Mouse (Mus musculus) lung, postnatal 10 days (tissue): ENCODE measurements around the gene Hmces.

Source experiments
- DNase-seq: peaks from one replicate; pipeline ENCODE4 v3.0.0; 2021

Gene Hmces

DNA sequence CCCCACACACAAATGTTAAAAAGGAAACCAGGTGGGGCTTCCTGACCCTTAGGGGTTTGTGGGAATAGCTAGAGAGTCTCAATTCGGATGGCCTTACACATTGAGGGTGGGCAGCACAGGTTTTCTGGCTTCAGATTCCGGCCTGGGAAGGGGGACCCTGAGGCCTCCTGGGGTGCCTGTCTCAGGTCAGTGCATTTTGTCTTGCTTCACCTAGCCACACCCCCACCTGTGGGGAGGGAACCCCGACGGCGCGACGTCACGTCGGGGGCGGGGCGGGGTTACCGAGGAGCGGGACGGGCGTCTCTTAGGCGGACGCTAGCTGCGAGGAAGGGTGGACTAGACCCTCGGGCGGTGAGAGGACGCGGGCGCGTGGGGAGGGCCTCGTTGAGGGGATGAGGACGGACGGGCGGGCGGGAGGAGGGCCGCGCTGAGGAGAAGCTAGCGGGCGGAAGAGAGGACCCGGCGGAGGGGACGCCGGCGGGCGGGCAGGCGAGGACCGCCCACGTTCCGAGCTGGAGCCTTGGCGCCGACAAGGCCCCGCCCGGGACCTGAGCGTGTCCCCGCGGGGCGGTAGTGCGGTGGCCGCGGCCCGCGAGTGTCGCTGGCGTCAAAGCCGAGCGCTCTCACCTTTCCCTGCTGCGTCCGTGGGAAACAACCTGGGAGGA is at the start of gene Hmces:
TSS of gene Hmces (plus strand) at position 275 of the 665 bp plus-strand sequence.
- DNase-seq: peak; percentile 76

DNA sequence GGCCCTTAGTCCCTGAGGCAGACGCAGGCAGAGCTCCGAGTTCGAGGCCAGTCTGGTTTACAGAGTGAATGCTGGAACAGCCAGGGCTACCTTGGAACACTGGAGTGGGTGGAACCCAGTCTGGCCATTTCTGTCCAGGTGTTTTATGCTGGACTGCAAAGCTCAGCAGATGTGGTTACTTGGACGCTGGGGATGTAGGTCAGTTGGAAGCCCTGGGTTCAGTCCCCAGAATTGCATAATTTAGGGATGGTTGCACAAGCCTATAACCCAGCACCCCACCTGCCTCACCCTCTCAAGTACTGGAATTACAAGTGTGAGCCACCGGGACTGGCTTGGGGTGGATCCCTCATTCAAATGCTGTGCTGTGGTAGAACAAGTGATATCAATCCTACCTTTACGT is 47.5 kb upstream of the Hmces start:
- no peak for DNase-seq

DNA sequence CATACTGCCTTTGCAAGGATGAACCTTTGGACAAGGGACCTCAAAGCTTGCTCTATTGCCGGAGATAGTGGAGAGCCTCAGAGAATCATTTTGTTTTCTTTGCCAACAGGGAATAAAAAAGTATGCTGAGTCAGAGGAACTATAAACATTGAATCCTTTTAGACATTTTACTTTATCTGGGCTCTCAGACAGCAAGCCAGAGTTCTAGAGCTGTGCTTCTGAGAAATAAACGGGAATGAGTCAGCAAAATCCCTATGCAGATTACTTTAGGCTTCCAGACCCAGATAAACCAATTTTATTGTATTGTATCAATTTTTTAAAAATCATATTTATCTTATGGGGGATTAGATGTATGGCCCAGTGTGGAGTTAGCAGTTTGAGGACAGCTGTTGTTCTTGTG is 46.5 kb upstream of the Hmces start:
- DNase-seq: no peak

DNA sequence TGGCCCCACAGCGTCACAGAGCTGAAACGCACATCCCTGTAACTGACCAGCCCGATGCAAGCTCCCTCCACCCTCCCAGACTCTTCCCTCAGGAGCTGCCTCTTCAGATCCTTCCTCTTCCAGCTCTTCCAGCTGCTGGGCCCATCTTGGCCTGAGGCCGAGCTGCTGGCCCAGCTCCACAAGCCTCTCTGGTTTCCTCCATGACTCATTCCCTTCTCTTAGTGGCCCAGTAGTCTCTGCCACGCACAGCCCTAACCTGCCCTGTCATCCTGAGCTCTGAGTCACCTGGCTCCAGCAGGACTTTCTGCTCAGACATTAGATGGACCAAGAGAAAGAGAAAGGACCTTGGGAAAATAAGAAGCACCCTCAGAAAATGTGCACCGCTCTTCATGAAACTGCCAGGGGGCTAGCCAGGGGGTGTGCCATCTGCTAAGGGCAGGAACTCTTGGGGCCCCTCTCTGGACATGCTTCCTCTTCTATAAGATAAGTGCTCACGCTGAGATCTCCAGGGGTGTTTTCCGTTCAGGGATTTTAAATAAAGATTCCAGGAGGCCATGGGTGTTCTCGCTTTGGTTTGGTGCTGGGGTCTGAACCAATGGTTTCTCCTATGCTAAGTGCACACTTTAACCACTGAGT is 44.7 kb upstream of the Hmces start:
- peak; percentile 91 for DNase-seq

- no peak for DNase-seq
Measured at GRCm38 (mm10) chr6:87870440-87870839, 43.3 kb upstream of the Hmces start.

- no peak for DNase-seq
Measured at GRCm38 (mm10) chr6:87871240-87871639, 42.5 kb upstream of the Hmces start.

- DNase-seq: no peak
Measured at GRCm38 (mm10) chr6:87873104-87873503, 40.6 kb upstream of the Hmces start.

DNA sequence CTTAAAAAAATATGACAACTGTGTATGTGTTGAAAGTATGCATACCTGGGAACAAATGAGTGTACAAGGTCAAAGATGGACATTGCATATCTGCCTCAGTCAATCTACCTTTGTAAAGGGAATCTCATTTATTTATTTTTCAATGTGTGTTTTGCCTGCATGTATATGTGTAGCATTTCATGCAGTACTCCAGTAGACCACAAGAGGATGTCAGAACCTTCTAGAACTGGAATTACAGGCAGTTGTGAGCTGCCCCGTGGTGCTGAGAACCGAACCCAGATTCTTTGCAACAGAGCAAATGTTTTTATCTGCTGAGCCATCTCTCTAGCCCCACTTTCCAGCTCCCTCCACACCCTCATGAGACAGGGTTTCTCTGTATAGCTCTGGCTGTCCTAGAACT is 39.8 kb upstream of the Hmces start:
- no peak for DNase-seq

GRCm38 (mm10) chr6:87875083-87875482 is 38.7 kb upstream of the Hmces start:
- peak; percentile 34 for DNase-seq

DNA sequence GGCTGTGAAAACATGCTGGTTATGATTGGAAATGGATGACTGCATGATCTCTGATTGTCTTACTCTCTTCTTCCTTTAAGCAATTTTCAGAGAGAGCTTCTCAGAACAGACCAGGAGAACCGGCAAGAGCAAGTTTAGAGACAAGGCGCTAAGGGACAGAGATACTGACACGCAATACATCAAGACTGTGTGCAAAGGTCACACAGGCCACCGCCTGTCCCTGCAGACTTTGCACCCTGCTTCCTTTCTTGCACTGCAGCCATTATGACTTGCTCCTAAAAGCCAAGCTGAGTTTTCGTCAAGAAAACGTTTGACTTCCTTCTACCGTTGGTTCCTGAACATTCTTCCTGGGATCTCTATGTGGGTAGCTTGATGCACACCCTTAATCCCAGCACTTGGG is 38.2 kb upstream of the Hmces start:
- no peak for DNase-seq

DNA sequence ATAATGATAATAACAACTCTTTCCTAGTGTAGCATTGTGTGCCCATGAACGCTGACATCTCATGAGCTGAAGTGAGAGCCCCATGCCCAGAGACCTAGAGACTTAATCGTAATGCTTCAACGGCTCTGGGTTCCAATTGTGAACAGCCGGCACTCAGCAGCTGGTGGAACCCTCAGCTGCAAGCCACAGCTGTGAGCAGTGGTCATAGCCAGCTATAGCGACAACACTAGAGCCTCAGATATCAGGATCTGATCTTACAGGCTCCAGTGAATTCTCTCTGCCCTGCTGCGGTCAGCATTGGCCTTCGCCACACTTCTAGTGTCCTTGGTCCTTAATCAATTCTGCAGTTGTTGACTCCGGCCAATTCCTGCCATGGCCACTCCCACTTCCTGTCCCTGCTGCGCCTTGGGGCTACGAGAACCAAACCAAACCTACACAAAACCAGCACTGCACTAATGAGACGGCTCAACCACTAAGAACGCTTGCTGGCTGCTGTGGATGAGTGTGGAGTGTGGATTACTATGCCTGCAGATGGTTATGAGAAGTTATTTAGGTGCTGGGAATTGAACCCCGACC is 37.6 kb upstream of the Hmces start:
- DNase-seq: peak; percentile 73

- no peak for DNase-seq
Measured at GRCm38 (mm10) chr6:87879010-87879409, 34.7 kb upstream of the Hmces start.

DNA sequence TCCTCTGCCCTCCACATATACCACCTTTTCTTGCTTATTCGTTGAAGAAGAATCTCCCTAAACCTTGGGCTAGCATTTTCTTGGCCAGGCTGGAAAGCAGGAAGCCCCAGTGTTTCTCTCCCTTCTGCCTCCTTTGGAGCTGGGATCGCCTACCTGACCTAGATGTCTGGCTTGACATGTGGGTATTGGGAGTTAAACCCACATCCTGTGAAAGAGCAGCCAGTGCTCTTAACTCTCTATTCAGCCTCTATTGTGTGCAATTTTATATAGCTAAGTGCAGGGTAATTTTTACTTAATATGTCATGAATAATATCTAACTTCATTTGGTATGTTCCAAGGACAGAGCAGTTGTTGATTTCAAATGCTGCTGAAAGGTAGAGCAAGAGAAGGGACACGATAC is 34.1 kb upstream of the Hmces start:
- no peak for DNase-seq

DNA sequence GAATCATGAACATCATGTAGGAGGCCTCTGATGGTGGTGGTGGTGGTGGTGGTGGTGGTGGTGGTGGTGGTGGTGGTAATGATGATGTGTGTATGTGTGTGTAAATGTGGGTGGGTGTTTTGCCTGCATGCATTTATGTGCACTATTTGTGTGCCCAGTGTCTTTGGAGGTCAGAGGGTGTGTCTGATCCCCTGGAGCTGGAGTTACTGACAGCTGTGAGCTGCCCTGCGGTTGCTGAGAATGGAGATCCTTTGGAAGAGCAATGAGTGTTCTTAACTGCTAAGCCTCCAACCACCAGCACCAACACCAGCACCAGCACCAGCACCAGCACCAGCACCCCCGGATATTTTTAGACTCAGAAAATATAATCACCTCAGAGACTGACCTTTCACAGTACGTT is 31.5 kb upstream of the Hmces start:
- DNase-seq: no peak

DNA sequence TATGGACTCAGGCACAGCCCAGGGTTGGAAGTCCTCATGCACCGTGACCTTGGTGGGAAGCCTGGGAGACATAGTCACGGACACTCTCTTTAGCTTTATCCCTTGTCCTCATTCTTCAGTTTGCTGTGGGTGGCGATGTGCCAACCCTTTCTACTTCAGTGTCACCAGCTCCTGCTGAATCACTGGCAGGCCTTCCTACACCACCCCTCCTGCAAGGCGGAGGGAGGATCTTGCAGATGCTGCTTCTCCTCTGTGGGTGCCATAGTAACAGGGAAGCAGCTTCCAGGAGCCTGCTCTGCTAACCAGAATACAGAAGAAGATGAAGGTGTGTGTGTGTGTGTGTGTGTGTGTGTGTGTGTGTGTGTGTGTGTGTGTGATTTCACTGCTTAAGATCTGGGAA is 30.9 kb upstream of the Hmces start:
- DNase-seq: peak; percentile 22

DNA sequence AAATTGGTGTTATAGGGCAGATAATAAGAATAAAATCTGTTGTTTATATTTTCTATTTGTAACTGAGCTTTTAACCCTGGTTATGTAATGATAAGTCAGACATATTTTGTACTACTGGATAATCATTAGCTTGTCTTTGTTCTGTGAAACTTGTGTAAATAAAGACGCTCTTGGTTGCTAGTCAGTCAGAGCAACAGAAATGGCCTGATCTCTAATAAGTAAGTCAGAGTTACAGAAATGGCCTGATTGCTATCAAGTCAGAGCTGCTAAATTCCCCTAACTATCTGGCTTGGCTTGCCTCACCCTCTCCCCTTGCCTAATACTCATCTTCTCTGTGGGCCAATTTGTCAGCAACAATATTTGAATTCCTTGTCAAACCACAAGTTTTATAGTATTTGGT is 27.0 kb upstream of the Hmces start:
- DNase-seq: no peak

DNA sequence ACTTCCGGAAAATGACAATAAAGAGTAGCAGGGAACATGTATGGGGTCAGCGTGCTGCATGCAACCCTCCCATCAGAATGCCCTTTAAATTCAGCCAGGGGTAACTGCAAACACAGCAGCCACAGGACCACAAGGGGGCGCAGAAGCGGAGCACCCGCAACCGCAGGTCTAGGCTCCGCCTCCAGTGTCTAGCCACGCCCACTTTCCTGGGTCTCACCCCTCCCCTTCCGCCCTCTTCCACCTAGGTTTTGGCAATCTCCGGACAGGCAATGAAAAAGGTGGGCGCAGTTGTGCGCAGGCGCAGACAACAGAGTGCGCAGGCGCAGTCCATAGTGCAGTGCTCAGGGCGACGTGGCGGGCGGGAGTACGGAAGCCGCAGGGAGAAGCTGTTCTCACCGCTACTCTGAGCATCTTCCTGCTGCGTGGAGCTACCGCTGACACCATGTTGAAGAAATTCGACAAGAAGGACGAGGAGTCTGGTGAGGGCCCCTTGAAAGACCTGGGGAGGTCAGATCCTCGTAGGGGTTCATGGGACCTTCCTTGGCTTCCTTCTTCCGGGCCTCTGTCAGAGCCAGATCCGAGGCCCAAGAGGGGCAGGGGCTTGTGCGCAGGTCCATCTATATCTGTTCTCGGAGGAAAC is 26.0 kb upstream of the Hmces start, which contains the start of gene Copg1:
TSS of gene Copg1 (plus strand) at position 221 of the 640 bp plus-strand sequence.
- DNase-seq: peak; percentile 100

GRCm38 (mm10) chr6:87893931-87894330 is 19.8 kb upstream of the Hmces start:
- no peak for DNase-seq

GRCm38 (mm10) chr6:87898028-87898427 is 15.7 kb upstream of the Hmces start:
- no peak for DNase-seq

GRCm38 (mm10) chr6:87906632-87907031 is 7.1 kb upstream of the Hmces start:
- no peak for DNase-seq

- no peak for DNase-seq
Measured at GRCm38 (mm10) chr6:87909181-87909580, 4.6 kb upstream of the Hmces start.

GRCm38 (mm10) chr6:87911559-87911958 is 2.2 kb upstream of the Hmces start:
- no peak for DNase-seq

- peak; percentile 55 for DNase-seq
Measured at GRCm38 (mm10) chr6:87914326-87915102, 779 bp downstream of the Hmces start.
